Mouse (Mus musculus): Measurements from ENCODE around the gene Scube2.

Scube2 gene

GRCm38 (mm10) chr7:109849750-109850434 is 15.6 kb downstream of the Scube2 start:
- no peak for DNase-seq

GRCm38 (mm10) chr7:109848867-109849733 is 16.4 kb downstream of the Scube2 start:
- no peak for DNase-seq

DNA sequence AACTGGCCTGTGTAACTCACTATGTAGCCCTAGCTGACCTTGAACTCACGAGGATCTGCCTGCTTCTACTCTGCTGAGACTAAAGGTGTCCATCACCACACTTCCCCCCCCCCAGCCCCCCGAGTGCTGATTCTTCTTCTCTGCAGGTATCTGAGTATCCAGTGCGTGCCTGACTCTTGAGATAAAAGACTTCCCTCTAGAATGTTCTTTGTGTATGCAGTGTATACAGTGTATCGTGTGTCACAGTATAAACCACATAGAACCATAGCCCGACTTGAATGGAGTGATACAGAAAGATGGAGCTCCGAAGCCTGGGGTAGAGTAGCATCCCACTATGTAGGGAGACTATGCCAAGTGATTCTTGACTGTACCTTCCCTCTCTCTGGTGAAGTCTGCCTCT is 21.4 kb downstream of the Scube2 start:
- no peak for DNase-seq

DNA sequence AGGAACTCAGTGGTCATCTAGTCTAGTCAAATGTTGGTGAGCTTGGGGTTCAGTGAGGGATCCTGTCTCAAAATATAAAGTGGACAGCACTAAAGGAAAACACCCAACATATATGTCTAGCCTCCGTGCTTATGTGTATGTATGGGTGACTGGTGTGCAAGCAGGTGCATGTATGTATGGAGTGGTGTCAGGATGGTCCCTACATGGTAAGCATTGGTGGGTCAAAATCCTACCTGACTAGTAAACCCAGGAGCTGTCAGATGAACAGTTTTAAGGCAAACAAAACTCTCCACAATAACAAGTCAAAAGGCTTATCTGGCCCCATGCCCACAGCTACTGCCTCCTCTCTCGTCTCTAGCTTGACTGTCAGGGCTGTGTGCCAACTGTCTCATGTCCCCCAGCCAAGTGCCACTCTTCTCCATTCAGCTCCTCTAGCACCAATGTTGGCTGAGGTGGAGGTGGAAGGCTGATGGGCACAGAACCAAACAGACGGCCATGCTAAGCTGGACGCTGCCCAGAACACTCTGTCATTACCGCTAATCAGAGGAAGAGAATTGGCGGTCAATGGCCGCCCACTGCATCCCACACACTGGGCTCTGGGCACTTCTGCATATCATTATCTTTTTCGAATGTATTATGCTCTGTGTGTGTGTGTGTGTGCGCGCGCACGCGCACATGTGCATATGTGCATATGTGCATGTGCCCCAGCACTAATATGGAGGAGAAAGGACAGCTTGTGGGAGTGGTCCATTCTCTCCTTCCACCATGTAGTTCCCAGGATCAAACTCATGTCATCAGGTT is 23.7 kb downstream of the Scube2 start:
- DNase-seq: peak; percentile 95

GRCm38 (mm10) chr7:109841031-109841430 is 24.4 kb downstream of the Scube2 start:
- no peak for DNase-seq

DNA sequence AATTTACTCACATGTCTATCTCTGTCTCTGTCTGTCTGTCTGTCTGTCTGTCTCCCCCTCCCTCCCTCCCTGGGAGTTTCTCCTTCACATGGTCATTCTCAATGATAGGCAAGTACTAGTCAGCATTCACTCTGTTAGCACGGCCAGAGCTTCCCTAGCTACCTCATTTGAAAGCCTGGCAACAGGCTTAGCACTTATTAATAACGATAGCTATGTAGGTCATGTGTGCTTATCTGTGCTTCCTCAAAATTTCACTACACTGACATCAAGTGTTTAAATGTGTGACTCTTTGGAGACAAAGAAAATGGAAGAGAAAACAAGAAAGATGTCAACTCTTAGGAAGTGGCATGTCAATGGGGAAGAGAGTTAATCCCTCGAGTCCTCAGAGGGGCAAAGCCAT is 26.9 kb downstream of the Scube2 start:
- no peak for DNase-seq

- no peak for DNase-seq
Measured at GRCm38 (mm10) chr7:109837651-109838050, 27.8 kb downstream of the Scube2 start.

- no peak for DNase-seq
Measured at GRCm38 (mm10) chr7:109834894-109835293, 30.6 kb downstream of the Scube2 start.

GRCm38 (mm10) chr7:109831376-109831775 is 34.1 kb downstream of the Scube2 start:
- DNase-seq: no peak

GRCm38 (mm10) chr7:109826911-109827310 is 38.6 kb downstream of the Scube2 start:
- DNase-seq: peak; percentile 89

GRCm38 (mm10) chr7:109825293-109825692 is 40.2 kb downstream of the Scube2 start:
- DNase-seq: no peak

GRCm38 (mm10) chr7:109818600-109818999 is 46.9 kb downstream of the Scube2 start:
- no peak for DNase-seq

- no peak for DNase-seq
Measured at GRCm38 (mm10) chr7:109817954-109818353, 47.5 kb downstream of the Scube2 start.

DNA sequence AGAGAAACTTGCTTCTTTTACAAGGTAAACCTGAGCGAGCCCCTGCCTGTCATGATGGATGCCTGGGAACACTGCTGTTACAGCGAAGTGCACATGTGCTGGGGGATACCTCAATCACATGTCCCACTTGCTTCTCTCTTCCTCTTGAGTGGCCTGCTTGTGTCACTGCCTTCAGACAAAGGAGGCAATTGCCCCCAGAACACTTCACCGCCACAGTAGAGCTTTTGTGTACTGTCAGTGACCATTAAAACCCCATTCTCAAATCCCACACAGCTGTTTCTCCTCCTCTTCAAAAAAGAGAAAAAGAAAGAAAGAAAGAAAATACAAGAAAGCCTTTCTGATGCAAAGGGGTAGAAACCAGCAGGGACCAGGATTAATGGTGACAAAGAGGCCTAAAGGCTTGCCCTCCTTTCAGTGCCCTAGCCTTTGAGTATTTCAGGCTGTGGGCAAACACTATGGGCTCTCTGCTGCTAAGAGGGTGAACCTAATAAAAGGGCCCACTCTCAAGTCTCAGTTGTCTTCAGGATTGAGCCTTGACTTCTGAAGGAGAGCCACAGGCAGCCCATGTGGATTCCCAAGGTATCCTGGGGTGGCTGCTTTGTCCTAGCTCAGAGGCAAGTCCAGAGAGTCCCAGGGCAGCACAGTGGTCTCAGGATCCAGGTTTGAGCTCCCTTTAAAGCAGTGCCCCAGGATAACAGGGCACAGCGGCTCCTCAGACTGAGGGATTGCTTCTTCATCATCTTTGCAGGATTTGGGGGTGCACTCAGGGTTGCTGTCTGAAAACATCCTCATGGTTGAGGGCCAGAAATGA is 51.9 kb downstream of the Scube2 start:
- DNase-seq: no peak

DNA sequence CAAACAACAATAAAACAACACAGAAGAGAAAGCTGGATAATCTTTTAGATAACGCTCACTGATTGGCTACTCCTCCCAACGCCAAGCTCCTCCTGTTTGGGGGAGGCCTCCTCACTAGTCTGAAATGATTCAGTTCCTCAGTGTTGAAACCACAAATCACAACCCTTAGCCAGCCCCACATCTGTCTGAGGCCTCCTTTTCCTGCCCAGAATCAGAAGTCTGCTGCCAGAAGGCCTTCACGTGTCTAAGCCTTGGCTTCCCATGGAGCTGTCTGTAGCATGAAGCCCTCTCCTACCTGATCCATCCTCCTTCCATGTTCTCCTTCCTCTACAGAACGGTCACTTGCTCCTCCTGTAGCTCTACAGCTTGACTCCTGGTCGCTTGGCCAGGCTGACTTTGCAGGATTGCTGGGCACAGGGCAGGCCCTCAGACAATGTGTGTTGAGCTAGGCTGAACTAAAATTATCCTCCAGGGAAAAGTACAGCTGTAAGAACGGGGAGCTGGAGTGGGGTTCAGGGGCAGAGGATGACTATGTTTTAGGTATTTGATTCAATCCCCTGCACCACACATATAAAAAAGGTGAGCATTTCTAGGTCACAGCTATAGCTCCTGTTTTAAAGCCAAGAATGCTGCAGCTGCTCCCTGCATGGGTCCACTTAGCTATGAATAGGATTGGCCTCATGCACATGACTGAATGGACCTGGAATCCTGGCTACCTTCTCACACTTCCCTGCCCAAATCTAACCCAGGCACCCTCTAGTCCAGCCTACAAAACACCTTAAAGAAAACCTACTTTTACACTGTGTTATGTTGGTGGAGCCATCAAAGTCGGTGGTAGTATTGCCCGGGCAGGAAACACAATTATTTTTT is 57.6 kb downstream of the Scube2 start:
- DNase-seq: peak; percentile 91

DNA sequence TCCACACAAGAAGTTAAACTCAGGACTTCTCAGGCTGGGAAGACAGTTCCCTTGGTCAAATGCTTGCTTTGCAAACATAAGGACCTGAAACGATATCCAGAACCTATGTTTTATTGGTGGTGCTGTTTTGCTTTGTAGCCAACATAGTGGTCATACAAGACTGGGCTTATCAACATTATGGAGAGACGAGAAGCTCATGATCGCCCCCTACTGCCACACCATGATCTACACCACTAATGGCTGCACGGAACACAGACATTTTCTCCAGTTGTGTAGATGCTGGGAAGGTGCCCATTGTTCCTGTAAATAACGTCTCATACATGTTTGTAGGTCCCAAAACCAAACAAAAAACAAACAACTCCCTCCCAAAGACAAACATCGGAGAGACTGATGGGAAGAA is 60.6 kb downstream of the Scube2 start:
- no peak for DNase-seq

GRCm38 (mm10) chr7:109804355-109804754 is 61.1 kb downstream of the Scube2 start:
- peak; percentile 95 for DNase-seq

DNA sequence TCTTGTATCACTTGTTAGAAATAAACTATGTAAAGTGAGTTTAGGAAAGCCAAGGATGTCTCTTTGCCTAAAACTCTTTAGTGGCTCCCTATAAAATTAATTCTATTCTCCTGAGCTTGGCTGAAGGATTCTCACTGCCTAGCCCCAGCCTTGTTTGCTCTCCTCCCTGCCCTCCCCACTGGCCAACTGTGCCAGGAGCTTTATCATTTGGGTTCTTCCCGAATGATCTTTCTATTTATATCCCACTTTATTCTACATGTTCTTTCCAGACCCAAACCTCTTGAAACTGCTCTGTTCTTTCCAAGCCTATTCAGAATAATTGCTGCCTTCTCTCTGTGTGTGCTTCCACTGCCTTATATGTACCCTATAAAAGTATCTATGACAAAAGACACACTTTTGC is 62.0 kb downstream of the Scube2 start:
- DNase-seq: peak; percentile 86

GRCm38 (mm10) chr7:109800626-109801025 is 64.9 kb downstream of the Scube2 start:
- DNase-seq: no peak

DNA sequence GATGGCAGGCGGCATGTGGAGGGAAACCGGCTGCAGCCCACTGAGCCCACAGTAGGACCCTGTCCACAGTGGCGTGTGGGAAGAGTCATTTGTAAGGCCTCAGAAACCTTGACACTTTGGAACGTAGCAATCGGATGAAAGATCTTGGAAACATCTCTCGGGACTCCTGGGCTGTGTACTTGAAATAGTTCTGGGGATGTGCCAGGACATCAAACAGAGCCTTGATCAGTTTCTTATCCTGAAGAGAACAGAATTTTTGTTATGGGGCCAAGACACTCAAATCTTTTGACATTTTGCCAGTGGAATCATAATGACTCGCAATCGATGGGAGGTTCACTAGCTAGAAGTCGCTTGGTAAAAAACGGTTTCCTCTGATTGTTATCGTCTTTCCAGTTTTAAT is 66.3 kb downstream of the Scube2 start:
- peak; percentile 88 for DNase-seq

DNA sequence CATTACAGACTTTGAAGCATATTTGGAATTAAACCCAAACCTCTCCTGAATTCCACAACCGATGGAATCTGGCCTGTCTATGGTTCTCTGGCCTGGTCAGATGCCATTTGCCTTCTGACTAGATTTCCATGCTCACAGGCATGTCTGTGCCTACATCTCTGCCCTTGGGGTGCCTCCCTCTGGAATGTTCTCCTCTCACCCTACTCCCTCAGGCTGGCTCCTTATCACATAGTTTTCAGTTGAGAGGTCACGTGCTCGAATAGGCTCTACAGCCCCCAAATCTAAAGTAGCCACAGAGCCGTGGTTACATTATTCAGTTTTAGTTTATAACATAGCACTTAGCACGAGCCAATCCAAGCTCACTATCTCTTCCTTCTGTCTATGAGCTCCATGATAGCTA is 69.9 kb downstream of the Scube2 start:
- DNase-seq: no peak

DNA sequence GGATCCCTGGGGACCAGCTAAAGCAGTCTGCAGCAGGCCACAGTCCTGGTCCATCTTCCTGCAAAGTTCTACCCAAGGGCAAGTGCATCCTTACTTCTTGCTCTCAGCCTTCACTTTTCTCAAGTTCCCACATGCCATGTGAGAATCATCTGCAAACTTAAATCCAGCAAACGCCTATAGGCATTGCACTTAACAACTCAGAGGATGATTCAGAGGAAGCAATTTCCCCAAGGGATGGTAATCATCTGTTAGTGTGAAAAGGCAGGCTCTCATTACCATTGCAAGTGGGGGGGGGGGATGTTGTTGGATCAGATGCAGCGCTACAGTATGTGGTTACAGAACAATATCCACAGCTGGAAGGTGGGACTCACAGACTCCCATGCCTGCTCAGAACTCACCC is 70.9 kb downstream of the Scube2 start:
- no peak for DNase-seq

Measured in heart, adult 11 months (tissue).